Mouse (Mus musculus): ENCODE data around the gene Plcl2.

DNA sequence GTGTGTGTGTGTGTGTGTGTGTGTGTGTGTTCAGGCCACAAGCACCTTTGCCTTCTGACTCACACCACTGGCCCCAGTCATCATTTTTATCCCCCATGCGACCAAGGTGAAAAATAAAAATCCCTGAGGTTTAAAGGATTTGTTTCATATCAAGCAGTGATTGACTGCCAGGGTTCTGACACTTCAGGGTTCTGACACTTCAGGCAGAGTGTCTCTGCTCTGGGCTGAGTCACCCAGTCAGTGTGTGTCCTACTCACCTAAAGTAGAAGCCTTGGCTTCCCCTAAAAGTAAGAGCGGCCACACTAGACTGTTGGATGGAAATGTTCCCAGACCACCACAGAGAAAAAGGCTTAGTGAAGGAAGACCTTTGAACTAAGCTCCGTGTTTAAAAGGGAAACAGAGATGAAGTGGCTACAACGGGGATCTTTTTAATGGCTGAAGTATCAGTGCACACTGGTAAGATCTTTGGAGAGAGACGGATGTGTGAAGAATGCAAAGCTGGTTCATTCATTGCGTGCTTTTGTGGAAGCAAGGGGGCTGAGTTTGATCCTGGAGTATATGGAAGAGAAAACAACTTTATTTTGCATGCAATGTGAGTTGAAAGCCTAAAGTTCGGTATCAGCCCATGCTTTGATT lies 11.0 kb upstream of the Plcl2 start:
- TF ChIP-seq POLR2A (IDR thresholded peaks at IDR 0.05; ENCODE audit: control insufficient read depth, low read depth, low read length) (no peak), CTCF (IDR thresholded peaks at IDR 0.05; ENCODE audit: control insufficient read depth, insufficient read depth, insufficient replicate concordance, low read depth, low read length) (no peak)

Data from testis, adult 2 months (tissue).